Mouse (Mus musculus): ENCODE measurements at regions not wholly inside any gene's neighbourhood (a gene's known extent, or its start where the extent isn't known, plus 50 kb on each side); places are given as distances from the start of the nearest gene placed in this dataset.

DNA sequence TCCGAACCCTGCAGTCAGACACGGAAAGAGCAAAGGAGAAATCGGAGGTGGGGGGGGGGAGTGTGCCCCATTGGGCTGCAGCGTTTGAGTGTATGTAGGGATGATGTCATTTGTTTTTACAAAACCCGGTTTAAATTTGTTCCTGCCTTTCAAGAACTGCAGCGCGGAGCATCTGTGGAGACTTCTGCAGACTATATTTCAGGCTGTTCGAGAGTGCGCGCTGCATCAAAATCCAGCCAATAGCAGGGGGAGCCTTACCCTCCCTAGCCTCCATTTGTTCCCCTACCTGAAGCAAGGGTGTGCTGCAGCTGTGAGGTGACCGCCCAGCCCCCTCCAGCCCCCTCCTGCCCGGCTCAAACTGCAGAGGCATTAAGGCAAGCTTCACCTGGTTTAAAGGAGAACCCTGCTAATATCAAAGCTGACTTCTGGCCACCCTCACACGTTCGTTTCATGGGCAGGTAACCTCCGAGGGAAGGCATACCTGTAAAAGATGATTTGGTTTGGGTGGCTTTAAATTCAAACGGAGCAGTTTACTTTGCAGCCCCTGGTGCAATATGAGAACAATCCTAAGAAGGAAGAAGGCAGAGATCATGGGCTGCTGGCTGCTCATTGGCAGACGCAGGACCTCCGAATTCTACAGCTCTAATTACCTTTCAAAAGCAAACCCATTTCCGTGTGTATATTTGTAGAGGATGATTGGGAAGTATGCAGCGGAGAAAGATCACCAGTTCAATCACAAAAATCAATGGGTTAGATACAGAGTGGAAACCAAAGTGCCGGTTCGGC is 193.3 kb upstream of the Klf12 start:
- TF ChIP-seq POLR2A (IDR thresholded peaks at IDR 0.05; ENCODE audit: control insufficient read depth, low read depth, low read length): no peak
- no peak for TF ChIP-seq CTCF (IDR thresholded peaks at IDR 0.05; ENCODE audit: control insufficient read depth, insufficient read depth, insufficient replicate concordance, low read depth, low read length)

Data from testis, adult 2 months (tissue).